Mouse (Mus musculus): ENCODE measurements around the gene Srrm3. TPM values are rescaled to one million over a fixed set of nuclear protein-coding genes. Genes with fewer than 3 reads are reported as not detected.

Srrm3 gene
- total and polyA plus RNA-seq, 2 experiments, result not detected

GRCm38 (mm10) chr5:135777796-135778470 lies 28.8 kb upstream of the Srrm3 start, which contains the start of gene Styxl1:
TSS of gene Styxl1 (minus strand) at chr5:135778385.
- Histone ChIP-seq H3K79me2 (ENCODE audit: control insufficient read depth, insufficient read depth, low read length) (peaks cover 18% of the 10 kb centered on the region; the same call in 1 of the 2 replicates), H3K36me3 (ENCODE audit: control insufficient read depth, insufficient read depth, low read length) (no peaks in the 10 kb centered on the region), H3K4me1 (ENCODE audit: control insufficient read depth, insufficient read depth, low read length) (peaks cover 46% of the 10 kb centered on the region), H3K27ac (replicated peaks; ENCODE audit: insufficient read depth, low read depth, low read length) (peak within 1 kb of the TSS; percentile 90), H3K27me3 (ENCODE audit: control insufficient read depth, insufficient read depth, low read length) (no peaks in the 10 kb centered on the region), H3K9ac (ENCODE audit: low read depth, low read length) (peak within 1 kb of the TSS; percentile 94), H3K4me3 (ENCODE audit: insufficient read depth, low read depth, low read length) (peak within 1 kb of the TSS; percentile 86)
- under 1% methylated on average over 45 of the region's 45 CpGs for WGBS
- no peak for DNase-seq (ENCODE audit: extremely low read depth, low read depth, low spot score)
- TF ChIP-seq POLR2A (IDR thresholded peaks at IDR 0.05; ENCODE audit: extremely low read depth, insufficient read depth, low read length) (0 out of 2 replicates have a peak, but pooled peaks have one; percentile 21), CTCF (IDR thresholded peaks at IDR 0.05; ENCODE audit: low read depth, low read length) (no peak)

GRCm38 (mm10) chr5:135778471-135779445 lies 27.9 kb upstream of the Srrm3 start, which contains the start of gene Mdh2:
TSS of gene Mdh2 (plus strand) at chr5:135778480.
- peak within 1 kb of the TSS; percentile 90 for H3K27ac ChIP-seq (replicated peaks; ENCODE audit: insufficient read depth, low read depth, low read length)
- peaks cover 5% of the 10 kb centered on the region for H3K36me3 ChIP-seq (ENCODE audit: control insufficient read depth, insufficient read depth, low read length)
- WGBS, result under 1% methylated on average over 70 of the region's 70 CpGs
- TF ChIP-seq POLR2A (IDR thresholded peaks at IDR 0.05; ENCODE audit: extremely low read depth, insufficient read depth, low read length), result peak; percentile 97
- TF ChIP-seq CTCF (IDR thresholded peaks at IDR 0.05; ENCODE audit: low read depth, low read length), result no peak
- no peaks in the 10 kb centered on the region for H3K27me3 ChIP-seq (ENCODE audit: control insufficient read depth, insufficient read depth, low read length)
- peak within 1 kb of the TSS; percentile 86 for H3K4me3 ChIP-seq (ENCODE audit: insufficient read depth, low read depth, low read length)
- peaks cover 48% of the 10 kb centered on the region for H3K4me1 ChIP-seq (ENCODE audit: control insufficient read depth, insufficient read depth, low read length)
- H3K79me2 ChIP-seq (ENCODE audit: control insufficient read depth, insufficient read depth, low read length), result peaks cover 18% of the 10 kb centered on the region; the same call in 1 of the 2 replicates
- peak within 1 kb of the TSS; percentile 94 for H3K9ac ChIP-seq (ENCODE audit: low read depth, low read length)
- peak; percentile 98 for DNase-seq (ENCODE audit: extremely low read depth, low read depth, low spot score)

GRCm38 (mm10) chr5:135780331-135780730 lies 26.4 kb upstream of the Srrm3 start:
- Histone ChIP-seq H3K36me3 (ENCODE audit: control insufficient read depth, insufficient read depth, low read length) (peaks cover 19% of the 10 kb centered on the region), H3K4me3 (ENCODE audit: insufficient read depth, low read depth, low read length) (no peak overlapping the region), H3K27ac (replicated peaks; ENCODE audit: insufficient read depth, low read depth, low read length) (no peak overlapping the region), H3K9ac (ENCODE audit: low read depth, low read length) (no peak overlapping the region), H3K4me1 (ENCODE audit: control insufficient read depth, insufficient read depth, low read length) (peaks cover 46% of the 10 kb centered on the region), H3K79me2 (ENCODE audit: control insufficient read depth, insufficient read depth, low read length) (peaks cover 18% of the 10 kb centered on the region; the same call in 1 of the 2 replicates), H3K27me3 (ENCODE audit: control insufficient read depth, insufficient read depth, low read length) (no peaks in the 10 kb centered on the region)
- TF ChIP-seq POLR2A (IDR thresholded peaks at IDR 0.05; ENCODE audit: extremely low read depth, insufficient read depth, low read length) (no peak), CTCF (IDR thresholded peaks at IDR 0.05; ENCODE audit: low read depth, low read length) (no peak)
- WGBS, result 74% methylated on average over 8 of the region's 8 CpGs
- DNase-seq (ENCODE audit: extremely low read depth, low read depth, low spot score), result no peak

- Histone ChIP-seq H3K79me2 (ENCODE audit: control insufficient read depth, insufficient read depth, low read length) (peaks cover 18% of the 10 kb centered on the region; the same call in 1 of the 2 replicates), H3K27me3 (ENCODE audit: control insufficient read depth, insufficient read depth, low read length) (no peaks in the 10 kb centered on the region), H3K9ac (ENCODE audit: low read depth, low read length) (no peak overlapping the region), H3K4me1 (ENCODE audit: control insufficient read depth, insufficient read depth, low read length) (peaks cover 29% of the 10 kb centered on the region), H3K27ac (replicated peaks; ENCODE audit: insufficient read depth, low read depth, low read length) (peak overlapping the region; percentile 55), H3K36me3 (ENCODE audit: control insufficient read depth, insufficient read depth, low read length) (peaks cover 45% of the 10 kb centered on the region), H3K4me3 (ENCODE audit: insufficient read depth, low read depth, low read length) (no peak overlapping the region)
- WGBS, result 20% methylated on average over 4 of the region's 4 CpGs
- TF ChIP-seq CTCF (IDR thresholded peaks at IDR 0.05; ENCODE audit: low read depth, low read length), result no peak
- TF ChIP-seq POLR2A (IDR thresholded peaks at IDR 0.05; ENCODE audit: extremely low read depth, insufficient read depth, low read length), result no peak
- peak; percentile 99 for DNase-seq (ENCODE audit: extremely low read depth, low read depth, low spot score)
Measured at GRCm38 (mm10) chr5:135782901-135783300, 23.8 kb upstream of the Srrm3 start.

- H3K27ac ChIP-seq (replicated peaks; ENCODE audit: insufficient read depth, low read depth, low read length), result no peak overlapping the region
- peak overlapping the region; percentile 8; the same call in 1 of the 2 replicates for H3K4me3 ChIP-seq (ENCODE audit: insufficient read depth, low read depth, low read length)
- WGBS, result 22% methylated on average over 20 of the region's 20 CpGs
- TF ChIP-seq CTCF (IDR thresholded peaks at IDR 0.05; ENCODE audit: low read depth, low read length) (peak; percentile 99), POLR2A (IDR thresholded peaks at IDR 0.05; ENCODE audit: extremely low read depth, insufficient read depth, low read length) (no peak)
- H3K36me3 ChIP-seq (ENCODE audit: control insufficient read depth, insufficient read depth, low read length), result peaks cover 21% of the 10 kb centered on the region; the same call in 1 of the 2 replicates
- H3K9ac ChIP-seq (ENCODE audit: low read depth, low read length), result peak overlapping the region; percentile 53
- DNase-seq (ENCODE audit: extremely low read depth, low read depth, low spot score), result peak; percentile 59
- H3K27me3 ChIP-seq (ENCODE audit: control insufficient read depth, insufficient read depth, low read length), result no peaks in the 10 kb centered on the region
- H3K79me2 ChIP-seq (ENCODE audit: control insufficient read depth, insufficient read depth, low read length), result no peaks in the 10 kb centered on the region
- no peaks in the 10 kb centered on the region for H3K4me1 ChIP-seq (ENCODE audit: control insufficient read depth, insufficient read depth, low read length)
Measured at GRCm38 (mm10) chr5:135793996-135794858, 12.5 kb upstream of the Srrm3 start.
